Mouse (Mus musculus): ENCODE measurements around the gene Gpr137c.

Gpr137c gene

GRCm38 (mm10) chr14:45219281-45220089 lies at the start of gene Gpr137c:
Gpr137c (plus strand) TSS chr14:45219717.
- DNase-seq = peak; percentile 98

DNA sequence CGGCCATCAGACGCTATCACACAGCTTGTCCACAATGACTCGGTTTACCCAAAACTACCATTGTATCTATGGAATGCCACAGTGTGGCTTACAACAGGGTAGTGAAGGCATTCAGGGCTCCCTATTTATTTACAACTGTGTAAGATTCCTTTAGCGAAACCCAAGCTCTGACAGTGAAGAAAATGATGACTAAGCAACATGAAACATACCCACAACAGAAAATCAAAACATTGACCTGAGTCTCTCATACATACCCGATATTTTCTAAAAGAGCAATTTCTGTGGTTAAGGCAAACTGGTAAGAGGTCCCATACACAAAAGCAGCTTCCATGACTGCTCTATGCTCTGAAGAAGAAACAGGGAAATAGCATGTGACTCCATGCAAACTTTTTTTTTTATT lies 47.3 kb upstream of the Gpr137c start:
- no peak for DNase-seq

DNA sequence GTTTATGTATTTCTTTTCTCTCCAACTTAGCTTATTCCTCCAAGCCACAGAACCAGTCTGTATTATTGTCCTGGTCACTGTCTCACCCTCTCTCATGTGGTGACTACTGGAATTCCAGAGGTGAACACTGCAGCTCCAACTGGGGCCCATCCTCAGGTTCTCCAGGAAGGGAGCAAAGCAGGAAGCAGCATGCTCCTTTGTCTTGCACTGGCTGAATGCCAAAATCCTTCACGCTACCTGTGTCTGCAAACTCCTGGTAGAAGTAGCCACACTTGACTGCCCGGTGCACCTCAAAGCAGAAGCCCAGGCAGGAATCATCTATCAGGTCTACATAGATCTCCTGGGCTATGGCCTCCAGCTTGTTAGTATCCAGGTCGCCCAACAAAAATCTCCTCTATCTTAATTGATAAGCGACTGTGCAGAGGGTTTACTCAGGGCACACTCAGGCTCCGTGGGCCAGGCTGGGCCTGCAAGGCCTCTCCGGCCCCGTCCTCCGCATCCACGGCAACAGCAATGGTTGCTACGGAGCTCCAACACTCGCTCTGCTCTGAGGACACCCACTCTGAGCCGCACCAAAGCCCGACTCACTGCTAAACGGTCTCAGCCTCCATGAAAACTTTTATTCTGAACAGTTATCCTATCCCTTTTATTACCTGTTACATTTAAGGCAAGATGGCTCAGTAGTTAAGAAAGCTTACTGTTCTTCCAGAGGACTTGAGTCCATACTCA lies 44.3 kb upstream of the Gpr137c start:
- no peak for DNase-seq

GRCm38 (mm10) chr14:45179186-45179585 lies 40.3 kb upstream of the Gpr137c start:
- no peak for DNase-seq

GRCm38 (mm10) chr14:45179606-45180005 lies 39.9 kb upstream of the Gpr137c start:
- DNase-seq = no peak

GRCm38 (mm10) chr14:45181611-45182010 lies 37.9 kb upstream of the Gpr137c start:
- DNase-seq = no peak

- DNase-seq = no peak
Observed at GRCm38 (mm10) chr14:45190999-45191398, 28.5 kb upstream of the Gpr137c start.

DNA sequence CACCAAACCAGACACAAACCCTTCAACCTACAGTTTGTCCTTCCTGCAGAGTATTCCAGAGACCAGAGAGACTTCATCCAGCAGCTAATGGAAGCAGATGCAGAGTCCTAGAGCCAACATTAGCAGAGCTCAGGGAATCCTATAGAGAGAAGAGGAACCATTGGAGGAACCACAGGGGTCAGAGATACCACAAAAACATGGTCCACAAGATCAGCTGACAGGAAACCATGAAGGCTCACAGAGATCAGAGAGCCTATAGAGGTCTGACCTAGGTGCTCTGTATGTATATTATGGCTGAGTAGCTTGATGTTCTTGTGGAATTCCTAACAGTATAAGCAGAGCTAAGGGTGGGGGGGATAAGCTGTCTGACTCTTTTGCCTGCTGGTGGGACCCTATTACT lies 18.9 kb upstream of the Gpr137c start:
- DNase-seq = no peak

- DNase-seq = no peak
Observed at GRCm38 (mm10) chr14:45210683-45211082, 8.8 kb upstream of the Gpr137c start.

DNA sequence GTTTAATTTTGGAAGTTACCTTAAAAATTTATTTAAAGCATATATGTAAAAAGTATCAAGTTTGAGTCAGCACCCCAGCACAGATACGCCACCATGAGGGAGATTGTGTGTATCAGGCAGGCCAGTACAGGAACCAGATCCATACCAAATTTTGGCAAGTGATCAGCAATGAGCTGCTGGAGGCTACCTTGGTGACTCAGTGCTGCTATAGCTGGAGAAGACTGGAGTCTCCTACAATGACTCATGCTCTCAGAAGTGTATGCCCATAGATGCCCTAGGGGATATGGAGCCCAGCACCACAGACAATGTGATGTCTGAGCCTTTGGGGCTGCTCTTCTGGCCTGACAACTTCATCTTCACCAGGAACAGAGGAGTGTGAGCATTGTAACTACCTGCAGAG lies 8.1 kb upstream of the Gpr137c start:
- DNase-seq = no peak

DNA sequence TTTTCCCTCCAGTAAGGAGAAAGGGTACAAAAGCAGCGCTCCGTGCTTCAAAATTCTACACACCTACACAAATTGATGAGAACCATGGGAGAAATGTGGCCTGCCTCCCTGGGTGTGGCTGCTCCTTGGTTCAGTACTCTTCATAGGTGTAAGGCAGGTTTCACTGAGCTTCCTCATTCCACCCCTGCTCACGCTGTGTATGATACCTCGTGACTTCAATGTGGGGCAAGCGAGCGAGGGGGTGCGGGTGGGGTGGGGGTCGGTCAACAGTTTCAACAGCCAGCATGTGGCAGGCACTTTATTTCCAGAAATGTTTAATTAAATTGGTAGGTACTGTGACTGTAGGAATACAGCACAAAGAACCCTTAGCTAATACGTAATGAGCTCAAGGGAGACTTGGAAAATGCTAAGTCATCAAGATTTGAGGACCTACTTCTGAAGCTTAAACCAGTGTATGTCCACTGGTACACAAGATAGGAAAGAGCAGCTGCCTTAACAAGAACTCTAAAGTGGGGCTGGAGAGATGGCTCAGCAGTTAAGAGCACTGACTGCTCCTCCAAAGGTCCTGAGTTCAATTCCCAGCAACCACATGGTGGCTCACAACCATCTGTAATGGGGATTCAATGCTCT lies 2.7 kb upstream of the Gpr137c start:
- no peak for DNase-seq

GRCm38 (mm10) chr14:45217693-45218092 lies 1.8 kb upstream of the Gpr137c start:
- DNase-seq = peak; percentile 3

GRCm38 (mm10) chr14:45220090-45220956 lies 806 bp downstream of the Gpr137c start, which contains the start of gene Txndc16:
Txndc16 (minus strand) TSS chr14:45220328.
- peak; percentile 85 for DNase-seq

GRCm38 (mm10) chr14:45220957-45221630 lies 1.6 kb downstream of the Gpr137c start:
- no peak for DNase-seq

GRCm38 (mm10) chr14:45239042-45239441 lies 19.5 kb downstream of the Gpr137c start:
- DNase-seq = no peak

DNA sequence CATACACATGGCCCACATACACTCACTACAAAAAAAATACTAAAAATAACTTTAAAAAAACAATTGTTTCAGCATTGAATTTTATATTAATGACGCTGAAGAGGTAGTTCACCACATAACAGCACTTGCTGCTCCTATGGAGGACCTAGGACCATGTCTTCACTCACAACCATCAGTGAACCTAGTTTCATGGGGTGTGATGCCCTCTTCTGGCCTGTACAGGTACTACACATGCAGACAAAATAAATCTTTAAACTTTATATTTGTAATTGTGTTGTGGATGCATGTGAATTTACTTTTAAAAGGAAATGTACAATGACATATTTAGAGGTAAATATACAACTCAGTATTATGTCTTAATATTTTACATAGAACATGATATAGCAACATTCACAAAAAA lies 22.1 kb downstream of the Gpr137c start:
- DNase-seq = peak; percentile 1

GRCm38 (mm10) chr14:45251548-45252076 lies 32.1 kb downstream of the Gpr137c start:
- no peak for DNase-seq

GRCm38 (mm10) chr14:45263831-45264592 lies 44.5 kb downstream of the Gpr137c start:
- DNase-seq = no peak

DNA sequence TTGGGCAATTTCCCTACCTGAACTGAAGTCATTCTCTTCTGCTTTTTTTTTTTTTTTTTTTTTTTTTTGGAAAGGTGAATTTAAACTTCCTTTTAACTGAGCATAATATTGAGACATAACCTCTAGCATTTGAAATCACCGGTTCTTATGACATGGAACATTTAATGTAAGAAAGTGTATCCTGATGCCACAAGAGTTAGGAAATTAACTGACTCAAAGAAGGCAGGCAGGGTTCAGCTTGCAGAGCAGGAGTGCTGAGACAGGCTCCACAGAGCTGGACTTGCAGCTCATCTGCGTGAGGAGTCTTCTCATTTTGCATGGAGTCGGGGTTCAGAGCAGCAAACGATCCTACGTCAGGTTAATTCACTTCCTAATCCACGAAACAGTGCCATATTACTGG lies 56.3 kb downstream of the Gpr137c start:
- DNase-seq = no peak

- no peak for DNase-seq
Observed at GRCm38 (mm10) chr14:45282066-45282465, 62.5 kb downstream of the Gpr137c start.

GRCm38 (mm10) chr14:45291608-45292007 lies 72.1 kb downstream of the Gpr137c start:
- DNase-seq = no peak

Measured in lung, postnatal 14 days (tissue).